Mouse (Mus musculus) kidney, postnatal 25 days (tissue): Measurements from ENCODE around the gene Stk11.
A peak's percentile ranks its signal among the peaks of the same experiment; 100 is the strongest.

Experiments used
- DNase-seq, 2 experiments: peaks; one replicate each; pipeline ENCODE4 v3.0.0; 2021; ENCODE audit warnings: mixed read lengths in 2 of 2

Stk11 gene

DNA sequence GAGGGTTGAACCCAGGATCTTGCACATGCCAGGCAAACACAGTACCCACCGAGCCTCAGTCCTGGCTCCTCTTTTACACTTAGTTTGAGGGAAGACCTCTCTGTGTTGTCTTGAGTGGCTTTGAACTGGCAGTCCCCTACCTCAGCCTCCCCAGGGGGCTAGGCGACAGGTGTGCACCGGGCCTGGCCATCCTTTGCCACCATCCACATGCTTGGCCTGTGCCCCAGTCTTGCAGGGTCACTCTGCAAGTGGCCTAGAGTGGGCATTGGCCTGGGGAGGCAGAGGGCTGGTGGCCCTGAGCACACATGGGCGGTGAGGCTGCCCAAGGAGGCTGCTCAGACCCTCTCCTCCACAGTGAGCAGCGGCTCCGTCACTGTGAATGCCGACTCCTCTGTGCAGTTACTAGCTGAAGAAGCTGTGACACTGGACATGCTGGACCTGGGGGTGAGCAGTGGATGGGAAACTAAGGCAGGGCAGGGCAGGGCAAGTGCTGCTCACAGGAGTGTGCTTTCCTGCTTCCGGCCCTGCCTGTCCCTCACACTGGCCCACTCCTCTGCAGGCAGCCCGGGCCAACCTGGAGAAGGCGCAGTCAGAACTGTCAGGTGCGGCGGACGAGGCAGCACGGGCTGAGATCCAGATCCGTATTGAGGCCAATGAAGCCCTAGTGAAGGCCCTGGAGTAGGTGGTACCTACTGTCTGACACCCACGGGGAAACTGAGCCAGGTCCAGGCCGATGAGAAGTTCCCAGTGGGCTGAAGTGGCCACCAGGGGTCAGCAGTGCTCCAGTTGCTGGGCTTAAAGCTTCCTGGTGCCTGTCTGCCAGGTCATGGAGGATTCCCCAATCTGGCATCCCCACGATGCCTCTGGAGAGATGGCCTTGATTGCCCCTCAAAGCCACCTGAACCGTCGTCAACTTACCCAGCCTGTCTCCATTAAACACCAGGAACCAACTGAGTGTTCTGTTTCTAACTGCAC is 29.5 kb downstream of the Stk11 start:
- peak; percentile 84 to 85 for DNase-seq

DNA sequence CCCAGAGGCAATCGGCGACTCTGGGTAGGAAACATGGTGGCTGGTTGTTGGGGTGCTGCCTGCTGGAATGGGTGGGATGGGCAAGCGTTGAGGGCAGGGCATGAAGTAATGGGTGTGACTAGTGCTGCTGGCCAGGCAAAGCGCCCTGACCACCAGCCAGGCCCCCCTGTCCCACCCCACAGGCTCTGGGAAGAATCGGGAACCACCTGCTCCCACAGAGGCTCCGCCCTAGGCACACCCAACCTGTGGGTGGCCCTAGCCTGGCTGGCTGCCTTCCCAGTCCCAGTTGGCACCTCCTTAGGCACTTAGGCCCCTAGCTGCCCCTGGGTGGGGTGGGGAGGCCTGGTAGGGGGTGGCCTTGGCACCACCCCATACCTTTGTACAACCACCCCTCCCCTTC is 30.3 kb downstream of the Stk11 start:
- peak; percentile 78 to 93 for DNase-seq

DNA sequence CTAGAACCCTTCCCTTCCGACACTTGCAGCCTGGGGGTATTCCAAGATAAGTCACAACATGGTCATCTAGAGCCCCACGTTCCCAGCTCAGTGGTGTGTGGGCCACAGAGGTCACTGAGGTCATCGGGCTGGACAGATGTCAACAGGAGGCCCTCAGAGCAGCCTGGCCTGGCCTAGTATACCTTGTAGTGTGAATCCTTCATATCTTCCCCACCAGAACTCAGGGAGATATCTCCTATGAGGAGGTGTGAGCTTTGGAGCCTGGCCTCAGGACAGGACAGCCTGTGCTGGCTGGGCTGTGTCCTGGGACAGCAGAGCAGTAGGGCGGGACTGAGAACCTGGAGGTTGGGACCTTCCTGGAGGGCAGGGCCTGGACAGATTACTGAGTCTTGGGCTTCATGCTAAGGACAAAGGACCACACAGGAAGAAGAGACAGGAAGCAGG is 31.0 kb downstream of the Stk11 start:
- peak in 1 of 2 experiments; percentile 90 for DNase-seq

DNA sequence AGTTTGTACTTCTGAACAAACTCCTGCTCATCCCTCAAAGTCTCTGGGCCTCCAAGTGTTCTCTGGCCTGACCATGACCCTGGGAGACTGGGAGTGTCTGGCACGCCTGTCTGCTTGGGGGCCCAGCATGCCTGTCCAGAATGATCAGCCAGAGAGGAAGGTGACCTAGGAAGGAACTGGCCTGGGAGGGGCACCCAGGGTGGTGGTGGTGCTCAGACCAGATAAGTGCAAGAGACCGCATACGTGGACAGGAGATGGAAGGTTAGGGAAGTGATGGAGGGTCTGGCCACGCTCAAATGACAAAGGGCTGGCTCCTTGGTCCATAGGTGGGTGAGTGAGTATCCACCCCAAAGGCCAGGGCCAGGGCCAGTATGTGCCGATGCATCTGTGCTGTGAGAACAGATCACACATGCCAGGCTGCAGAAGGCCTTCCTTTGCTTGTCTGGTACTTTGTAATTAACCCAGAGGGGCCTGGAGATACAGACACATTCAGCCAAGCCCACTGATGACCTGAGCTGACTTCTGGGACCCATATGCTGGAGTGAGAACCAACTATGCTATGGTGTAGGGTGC is 31.6 kb downstream of the Stk11 start:
- no peak for DNase-seq

DNA sequence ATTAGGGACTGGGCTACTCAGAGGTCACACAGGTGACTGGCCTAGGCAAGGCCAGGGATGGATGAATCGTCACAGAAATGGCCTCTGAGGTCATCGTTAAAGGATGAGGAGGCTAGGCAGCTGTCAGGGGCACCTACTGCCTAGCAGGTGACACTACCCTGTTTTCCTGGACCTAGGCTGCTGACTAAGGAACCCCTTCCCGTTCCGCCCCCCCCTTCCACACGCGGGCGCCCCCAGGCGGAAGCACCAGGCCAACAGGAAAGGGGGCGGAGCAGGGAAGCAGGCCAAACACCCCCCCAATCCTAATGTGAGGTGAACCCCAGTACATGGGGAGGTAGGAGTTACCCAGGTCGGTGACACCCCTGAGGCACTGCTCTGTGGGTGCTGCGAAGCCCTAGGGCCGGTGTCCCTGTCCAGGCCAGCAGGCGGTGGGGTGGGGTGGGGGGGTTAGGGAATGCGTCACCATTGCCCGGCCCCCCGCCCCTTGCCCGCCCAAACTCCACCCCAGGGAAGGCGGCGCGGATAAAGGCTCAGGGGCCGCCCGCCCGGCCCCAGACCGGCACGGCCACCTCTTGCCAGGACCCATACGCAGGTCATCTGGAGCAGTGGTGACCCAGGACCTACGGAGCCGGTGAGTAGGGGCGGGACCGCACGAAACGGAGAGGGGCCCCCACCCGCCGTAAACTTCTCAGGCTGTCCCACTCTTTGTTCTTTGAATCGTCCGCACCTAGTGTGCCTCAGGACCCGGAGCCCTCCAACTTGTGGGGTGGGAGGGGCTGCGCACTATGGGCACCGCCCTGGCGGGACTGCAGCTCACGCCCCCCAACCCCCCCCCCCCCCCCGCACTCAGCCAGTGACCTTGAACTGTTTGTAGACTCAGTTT is 32.4 kb downstream of the Stk11 start, which contains the start of gene Midn:
Midn (plus strand) TSS at position 554 of the 883 bp plus-strand sequence.
- peak; percentile 88 to 95 for DNase-seq

DNA sequence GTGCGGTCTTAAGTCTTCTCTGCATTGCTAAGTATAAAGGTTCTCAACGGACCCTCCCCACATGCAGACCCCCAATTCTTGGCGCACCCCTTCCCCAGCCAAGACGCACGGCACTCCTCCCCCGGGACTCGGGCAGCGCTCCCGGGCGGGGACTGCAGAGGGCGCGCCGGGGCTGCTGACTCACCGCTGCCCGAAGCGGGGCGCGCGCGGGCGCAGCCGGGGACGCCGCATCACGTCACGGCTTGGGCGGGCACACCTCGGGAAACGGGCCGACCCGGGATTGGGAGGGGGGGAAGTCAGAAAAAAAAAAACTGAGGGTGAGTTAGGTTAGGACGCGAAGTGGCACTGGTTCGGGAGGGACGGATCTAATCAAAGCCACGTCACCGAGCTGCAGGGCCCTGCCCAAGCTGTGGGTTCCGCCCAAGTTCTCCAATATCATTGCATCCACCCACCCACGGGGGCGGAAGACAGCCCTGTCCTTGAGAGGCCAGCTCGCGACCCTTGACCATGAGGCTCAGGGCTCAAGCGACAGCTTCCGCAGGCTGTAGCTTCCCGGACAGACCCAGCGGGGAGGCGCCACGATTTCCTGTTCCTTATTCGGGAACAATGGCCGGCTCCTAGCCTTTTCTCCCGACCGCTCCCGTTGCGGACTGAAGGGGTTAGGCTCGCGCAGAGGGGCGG is 33.1 kb downstream of the Stk11 start:
- DNase-seq, result peak; percentile 92 to 98

DNA sequence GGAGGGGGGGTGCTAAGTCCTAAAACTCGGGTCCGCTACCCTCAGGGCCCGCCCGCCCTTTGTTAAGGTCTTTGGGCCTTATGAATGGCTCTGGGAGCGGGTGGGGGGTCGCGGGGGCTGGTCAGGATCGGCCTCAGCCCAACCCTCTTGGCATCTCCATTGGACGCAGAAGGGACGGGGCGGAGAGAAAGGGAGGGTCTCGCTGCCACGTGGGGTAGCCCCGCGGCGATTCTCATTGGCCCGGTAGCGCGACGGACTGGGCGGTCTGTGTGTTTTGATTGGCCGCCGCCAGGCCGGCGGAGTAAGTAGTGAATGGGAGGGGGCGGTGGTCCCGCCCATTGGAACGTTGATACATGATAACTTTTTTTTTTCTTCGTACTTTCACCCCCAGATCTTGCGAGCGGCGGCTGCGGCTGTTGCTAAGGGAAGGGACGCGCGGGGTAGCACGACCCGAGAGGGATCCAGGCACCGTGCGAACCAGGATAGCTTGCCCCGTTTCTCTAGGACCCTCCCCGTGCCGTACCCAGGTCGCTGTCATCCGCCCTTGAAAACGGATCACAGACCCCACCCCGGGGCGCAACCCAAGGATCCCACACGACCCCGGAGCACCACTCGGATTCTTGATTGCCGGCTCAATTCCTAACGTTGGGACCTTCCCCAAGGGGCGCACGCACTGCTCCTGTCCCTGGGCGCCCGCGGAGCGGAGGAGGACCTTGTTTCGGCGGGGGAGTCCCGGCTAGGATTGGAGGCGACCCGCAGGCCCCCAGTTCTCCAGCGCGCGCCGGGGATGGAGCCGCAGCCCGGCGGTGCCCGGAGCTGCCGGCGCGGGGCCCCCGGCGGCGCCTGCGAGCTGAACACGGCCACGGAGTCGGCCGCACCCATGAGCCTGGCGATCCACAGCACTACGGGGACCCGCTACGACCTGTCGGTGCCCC is 34.0 kb downstream of the Stk11 start:
- peak; percentile 99 to 100 for DNase-seq

DNA sequence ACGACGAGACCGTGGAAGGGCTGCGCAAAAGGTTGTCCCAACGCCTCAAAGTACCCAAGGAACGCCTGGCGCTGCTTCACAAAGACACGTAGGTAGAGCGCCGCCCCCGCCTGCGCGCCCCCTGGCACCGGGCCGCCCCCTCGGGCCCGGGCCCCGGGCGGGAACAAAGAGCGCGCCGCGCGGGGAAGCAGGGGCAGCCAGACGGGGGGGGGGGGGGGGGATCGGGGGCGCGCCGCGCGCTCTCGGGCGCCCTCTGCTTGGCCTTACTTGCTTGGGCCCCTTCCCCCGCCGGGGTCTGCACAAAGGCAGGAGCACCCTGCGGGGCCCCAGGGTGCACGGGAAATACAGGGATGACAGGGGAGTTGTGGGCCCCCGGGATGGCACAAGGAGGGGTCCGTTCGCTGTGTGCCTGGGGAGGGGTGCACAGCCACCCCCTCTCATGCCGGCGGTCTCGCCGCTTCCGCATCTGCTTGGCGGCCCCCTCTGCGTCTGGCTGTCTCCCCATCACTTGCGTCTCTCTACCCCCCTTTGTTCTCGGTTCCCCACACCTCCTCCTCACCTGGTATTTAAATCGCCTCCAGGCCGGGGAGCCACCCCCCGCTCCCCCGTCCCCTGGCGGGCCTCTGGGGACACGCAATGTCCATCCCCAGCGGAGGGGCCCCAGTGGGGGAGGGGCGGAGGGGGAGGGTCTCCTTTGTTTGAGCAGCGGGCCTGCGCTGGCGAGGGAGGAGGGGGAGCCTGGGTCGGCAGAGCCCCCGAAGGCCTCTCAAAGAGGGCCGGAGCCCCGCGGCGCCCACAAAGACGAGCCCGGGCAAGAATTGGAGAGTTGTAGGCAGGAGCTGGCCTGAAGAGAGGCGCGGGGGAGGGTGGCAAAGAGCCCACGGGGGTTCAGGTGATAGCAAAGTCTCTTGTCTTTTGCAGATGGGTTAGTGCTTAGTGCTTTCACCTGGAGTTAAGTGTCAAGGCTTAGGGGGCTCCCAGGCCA is 34.9 kb downstream of the Stk11 start:
- DNase-seq, result peak; percentile 43 to 81

DNA sequence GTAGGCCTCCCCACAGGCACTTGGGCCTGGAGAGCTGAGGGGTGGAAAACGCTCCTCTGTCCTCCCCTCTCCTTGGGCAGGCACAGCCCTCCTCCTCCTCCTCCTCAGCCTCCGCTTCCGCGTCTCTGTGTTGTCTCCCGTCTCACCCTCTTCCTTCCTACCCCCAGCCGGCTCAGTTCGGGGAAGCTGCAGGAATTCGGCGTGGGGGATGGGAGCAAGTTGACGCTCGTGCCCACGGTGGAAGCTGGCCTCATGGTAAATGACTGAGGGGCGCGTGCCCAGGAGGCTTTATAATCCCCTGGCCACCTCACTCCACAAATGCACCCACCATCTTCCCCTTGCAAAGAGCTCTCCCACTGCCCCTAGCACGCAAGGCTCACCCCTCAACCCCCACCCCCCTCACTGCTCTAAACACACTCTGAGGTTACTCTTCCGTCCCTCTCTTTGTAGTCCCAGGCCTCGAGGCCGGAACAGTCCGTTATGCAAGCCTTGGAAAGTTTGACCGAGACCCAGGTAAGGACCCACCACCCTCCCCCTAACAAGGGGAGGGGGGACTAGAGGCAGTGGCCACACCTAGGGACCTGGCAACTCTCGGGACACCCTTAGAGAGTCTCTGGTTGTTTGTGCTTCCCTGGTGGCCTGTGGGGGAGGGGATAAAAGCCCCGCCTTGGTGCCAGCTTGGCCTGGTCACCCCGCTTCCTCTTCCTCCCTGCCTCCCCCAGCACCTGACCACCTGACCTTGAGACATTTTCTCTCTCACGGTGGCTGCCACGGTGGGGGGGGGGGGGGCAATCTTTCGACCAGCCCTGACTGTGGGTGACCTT is 35.8 kb downstream of the Stk11 start:
- DNase-seq, result peak; percentile 88 to 95

DNA sequence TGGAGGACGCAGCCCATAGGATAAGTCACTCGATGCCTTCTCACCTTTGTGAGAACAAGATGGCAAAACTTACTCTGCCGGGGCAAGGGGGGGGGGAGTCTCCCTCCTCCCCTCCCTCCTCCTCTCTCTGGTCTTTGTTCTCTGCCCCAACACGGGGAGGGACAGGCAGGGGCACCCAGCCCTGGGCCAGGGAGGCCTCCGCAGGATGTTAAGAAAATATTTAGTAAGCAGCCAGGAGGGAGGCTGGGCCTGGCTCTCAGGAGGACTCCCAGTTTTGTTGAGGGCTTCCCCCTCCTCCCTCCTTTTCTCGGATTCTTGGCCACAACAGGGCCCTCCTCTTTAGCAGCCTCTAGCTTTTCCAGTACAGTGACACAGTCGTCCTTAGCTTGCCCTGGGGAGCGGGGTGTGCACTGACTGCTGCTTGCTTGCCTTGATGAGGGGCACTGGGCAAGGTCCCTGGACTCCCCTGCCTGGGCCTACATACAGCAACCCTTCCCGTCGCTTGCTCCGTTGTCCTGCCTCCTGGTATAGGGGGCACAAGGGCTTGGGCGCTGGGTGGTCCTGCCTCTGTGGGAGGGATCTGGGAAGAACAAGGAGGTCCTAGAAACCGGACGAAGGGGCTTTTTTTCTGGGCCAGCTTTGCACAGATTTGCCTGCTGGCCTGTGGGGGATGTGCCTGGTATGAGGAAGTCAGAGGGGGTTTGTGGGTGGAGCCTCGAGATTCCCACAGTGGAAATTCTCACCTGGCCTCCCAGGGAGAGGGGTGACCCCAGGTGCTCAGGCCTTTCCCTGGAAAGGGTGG is 36.7 kb downstream of the Stk11 start:
- DNase-seq, result peak; percentile 75 to 92

DNA sequence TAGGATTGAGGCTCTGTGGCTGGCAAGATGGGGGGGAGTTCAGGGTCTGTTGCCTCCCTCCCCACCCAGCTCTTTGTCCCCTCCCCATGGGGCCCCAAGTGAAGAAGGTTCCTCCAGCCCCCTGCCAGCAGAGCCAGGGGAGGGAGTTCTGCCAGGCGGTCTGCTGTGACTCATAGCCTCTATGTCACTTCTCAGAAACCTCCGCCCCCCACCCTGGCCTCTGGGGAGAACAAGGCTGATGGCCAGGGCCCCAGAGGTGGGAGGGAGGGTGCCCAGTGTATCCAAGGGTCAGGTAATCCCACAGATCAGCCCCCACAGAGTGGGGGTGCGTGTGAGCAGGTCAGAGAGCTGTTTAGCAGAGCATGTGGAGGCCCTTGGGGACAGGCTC is 37.3 kb downstream of the Stk11 start:
- DNase-seq, result peak; percentile 75 to 93

DNA sequence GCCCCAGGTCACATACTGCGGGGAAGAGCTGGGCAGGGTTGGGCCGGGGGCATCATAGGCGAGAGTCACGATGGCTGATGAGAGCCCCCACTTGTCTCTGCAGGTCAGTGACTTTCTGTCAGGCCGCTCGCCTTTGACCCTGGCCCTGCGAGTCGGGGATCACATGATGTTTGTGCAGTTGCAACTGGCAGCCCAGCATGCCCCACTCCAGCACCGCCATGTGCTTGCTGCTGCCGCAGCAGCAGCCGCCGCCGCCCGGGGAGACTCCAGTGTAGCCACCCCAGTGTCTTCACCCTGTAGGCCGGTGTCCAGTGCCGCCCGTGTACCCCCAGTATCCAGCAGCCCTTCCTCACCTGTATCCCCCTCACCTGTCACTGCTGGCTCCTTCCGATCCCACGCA is 38.1 kb downstream of the Stk11 start:
- peak; percentile 72 to 87 for DNase-seq

DNA sequence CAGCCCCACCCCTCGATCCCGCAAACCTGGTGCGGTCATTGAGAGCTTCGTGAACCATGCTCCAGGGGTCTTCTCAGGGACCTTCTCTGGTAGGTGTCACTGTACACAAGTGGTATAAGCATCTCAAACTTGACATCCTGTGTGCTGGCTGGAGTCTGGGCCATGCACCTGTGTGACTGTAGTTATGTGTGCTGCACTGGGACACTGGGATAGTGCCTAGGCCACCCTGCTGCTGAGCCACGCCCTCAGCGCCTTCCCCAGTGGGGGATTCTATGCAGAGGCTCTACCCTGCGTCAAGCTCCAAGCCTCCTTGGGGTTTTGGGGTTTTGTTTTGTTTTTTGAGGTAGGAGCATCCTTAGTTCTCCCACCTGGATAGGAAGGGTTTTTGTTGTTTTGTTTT is 38.8 kb downstream of the Stk11 start:
- no peak for DNase-seq

DNA sequence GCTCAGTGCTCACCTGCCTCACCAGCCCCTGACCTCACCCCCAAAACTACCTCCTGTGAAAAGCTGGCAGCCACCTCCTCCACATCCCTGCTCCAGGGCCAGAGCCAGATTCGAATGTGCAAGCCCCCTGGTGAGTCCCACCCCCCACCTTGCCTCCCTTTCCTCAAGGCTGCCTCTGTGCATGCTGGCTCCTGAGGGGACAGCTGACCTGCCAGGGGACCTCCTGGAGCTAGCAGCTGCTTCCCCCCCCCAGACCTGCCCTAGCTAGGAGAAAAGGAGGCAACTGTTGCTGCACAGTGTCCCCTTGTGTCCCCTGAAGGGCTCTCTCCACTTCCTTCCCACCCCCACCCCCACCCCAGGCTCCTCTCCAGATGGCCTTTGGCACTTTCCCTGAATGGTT is 39.7 kb downstream of the Stk11 start:
- DNase-seq, result no peak

DNA sequence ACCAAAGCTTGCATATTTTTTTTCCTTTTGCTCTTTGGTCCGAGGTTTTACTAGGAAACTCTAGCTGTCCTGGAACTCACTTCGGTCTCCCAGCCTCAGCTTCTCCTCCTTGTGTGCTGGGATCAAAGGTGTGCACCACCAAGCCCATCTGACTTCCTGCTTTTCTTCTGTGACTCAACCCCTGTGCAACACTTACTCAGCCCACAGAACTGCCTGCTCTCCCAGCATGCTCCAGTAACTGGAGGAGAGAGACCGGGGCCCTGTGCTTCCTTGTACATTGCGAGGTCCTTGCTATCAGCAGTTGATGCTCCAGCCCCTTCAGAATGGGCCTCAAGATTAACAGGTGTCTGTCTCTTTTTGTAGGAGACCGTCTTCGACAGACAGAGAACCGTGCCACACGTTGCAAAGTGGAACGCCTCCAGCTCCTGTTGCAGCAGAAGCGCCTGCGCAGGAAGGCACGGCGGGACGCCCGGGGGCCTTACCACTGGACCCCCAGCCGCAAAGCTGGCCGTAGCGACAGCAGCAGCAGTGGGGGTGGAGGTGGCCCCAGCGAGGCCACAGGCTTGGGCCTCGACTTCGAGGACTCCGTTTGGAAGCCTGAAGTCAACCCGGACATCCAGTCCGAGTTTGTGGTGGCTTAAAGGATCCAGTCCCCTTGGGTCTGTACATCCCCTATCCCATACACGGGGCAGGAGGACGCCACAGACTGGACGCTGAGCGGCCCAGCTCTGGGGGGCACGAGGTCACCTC is 40.6 kb downstream of the Stk11 start:
- no peak for DNase-seq

DNA sequence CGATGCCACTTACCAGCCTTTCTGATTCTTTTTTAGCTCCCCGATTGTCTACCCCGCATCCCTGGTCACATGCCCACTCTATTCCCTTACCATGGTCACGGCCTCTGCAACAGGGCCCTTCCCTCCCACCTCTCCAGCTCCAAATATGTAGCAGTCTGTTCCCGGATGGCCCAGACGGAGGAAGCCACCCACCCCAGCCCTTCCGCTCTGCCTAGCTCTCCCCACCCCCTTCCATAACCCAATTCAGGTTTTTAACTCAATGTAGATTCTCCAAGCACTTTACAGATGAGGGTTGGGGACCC is 41.1 kb downstream of the Stk11 start:
- DNase-seq, result peak; percentile 63 to 84

DNA sequence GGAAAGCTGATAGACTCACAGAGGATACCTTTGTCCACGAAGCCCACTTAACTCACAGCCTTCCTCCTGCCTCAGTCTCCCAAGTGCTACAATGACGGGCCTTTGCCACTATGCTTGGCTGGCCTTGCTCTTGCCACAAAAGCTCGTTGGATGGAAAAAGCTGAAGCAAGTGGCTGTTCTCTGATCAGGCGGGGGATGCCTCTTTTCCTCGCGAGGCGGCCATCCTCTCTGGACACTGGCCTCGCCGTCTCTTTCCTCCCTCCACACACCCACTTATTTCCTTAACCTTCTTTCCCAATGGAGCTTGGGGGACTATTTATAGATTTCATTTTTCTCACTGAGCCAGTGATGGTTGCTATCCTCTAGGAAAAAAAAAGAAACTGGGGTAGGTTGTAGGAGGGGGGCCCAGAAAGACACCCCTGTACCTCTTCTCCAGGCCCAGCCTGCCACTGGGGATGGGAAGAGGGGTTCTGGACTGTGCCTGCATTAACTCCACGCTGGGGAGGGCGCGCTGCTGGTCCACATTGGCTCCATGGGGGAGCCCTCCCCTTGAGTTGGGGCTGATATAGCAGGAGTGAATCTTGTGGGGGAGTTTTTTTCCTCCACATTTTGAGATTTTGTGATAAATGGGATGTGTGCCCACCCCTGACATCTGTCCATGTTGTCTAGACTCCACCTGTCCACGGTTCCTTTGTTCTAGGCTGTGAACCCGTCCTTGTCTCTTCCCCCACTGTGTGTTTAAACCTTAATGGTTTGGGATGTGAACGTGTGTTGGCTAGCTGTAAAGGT is 41.7 kb downstream of the Stk11 start:
- no peak for DNase-seq
